Mouse (Mus musculus) lung, embryonic 15.5 days (tissue): ENCODE data around the gene Fgfr2. TPM values are rescaled to one million over a fixed set of nuclear protein-coding genes. Genes with fewer than 3 reads are reported as not detected.

Source experiments
- ATAC-seq: fragments of 200-750 bp; cut with Nextera tagmentation; 2 replicates; pipeline ENCODE4 v1.8.0; 2017; ENCODE audit warnings: moderate number of reproducible peaks, borderline replicate concordance; ENCODE audit not compliant: low FRiP score, low TSS enrichment; ENCODE audit errors: extremely low read depth
- H3K27ac ChIP-seq: fragments of 300-500 bp; sonication (generic); 2 replicates; pipeline ENCODE4 v1.5.1; 2015; ENCODE audit warnings: moderate library complexity, mild to moderate bottlenecking, inconsistent platforms
- H3K27me3 ChIP-seq: fragments of 300-500 bp; sonication (generic); 2 replicates; pipeline ENCODE4 v1.6.1; 2015; ENCODE audit warnings: inconsistent platforms
- H3K36me3 ChIP-seq: fragments of 300-500 bp; sonication (generic); 2 replicates; pipeline ENCODE4 v1.6.1; 2015; ENCODE audit warnings: inconsistent platforms
- H3K4me1 ChIP-seq: fragments of 300-500 bp; sonication (generic); 2 replicates; pipeline ENCODE4 v1.6.1; 2015; ENCODE audit warnings: inconsistent platforms
- H3K4me2 ChIP-seq: fragments of 300-500 bp; sonication (generic); 2 replicates; pipeline ENCODE4 v1.6.1; 2015; ENCODE audit warnings: inconsistent platforms, mild to moderate bottlenecking, moderate library complexity
- H3K4me3 ChIP-seq: fragments of 300-500 bp; sonication (generic); 2 replicates; pipeline ENCODE4 v1.5.1; 2015; ENCODE audit warnings: mild to moderate bottlenecking, inconsistent platforms
- H3K9ac ChIP-seq: fragments of 300-500 bp; sonication (generic); 2 replicates; pipeline ENCODE4 v1.6.1; 2015; ENCODE audit warnings: inconsistent platforms
- H3K9me3 ChIP-seq: fragments of 300-500 bp; sonication (generic); 2 replicates; pipeline ENCODE4 v1.6.1; 2016; ENCODE audit warnings: inconsistent platforms
- WGBS: fragments of 180-500 bp; shearing (Covaris S2); methylation state at CpG from one replicate; pipeline ENCODE4 v1.1.7; 2015; 5-methylcytosine and 5-hydroxymethylcytosine counted together
- polyA plus RNA-seq: library from polyadenylated mRNA; unstranded; fragments of >200 nt; fragmentation: Nextera tagmentation; extraction: Ambion mirVana; gene quantifications from 2 replicates; pipeline ENCODE4 v1.2.1, GENCODE M21; 2015

Gene Fgfr2
- polyA plus RNA-seq, 1 experiment from 2014 or later, result 160 TPM

GRCm38 (mm10) chr7:132410958-132411357 is 712.2 kb downstream of the Fgfr2 start:
- Histone ChIP-seq H3K9me3 (no peaks in the 10 kb centered on the region), H3K27ac (no peak overlapping the region), H3K9ac (no peak overlapping the region), H3K4me2 (no peak overlapping the region), H3K36me3 (no peaks in the 10 kb centered on the region), H3K4me3 (no peak overlapping the region), H3K27me3 (no peaks in the 10 kb centered on the region), H3K4me1 (no peaks in the 10 kb centered on the region)
- ATAC-seq, result no peak
- WGBS, result 79% methylated on average over 4 of the region's 4 CpGs

- Histone ChIP-seq H3K4me2 (no peak overlapping the region), H3K4me1 (no peaks in the 10 kb centered on the region), H3K9ac (no peak overlapping the region), H3K4me3 (no peak overlapping the region), H3K9me3 (no peaks in the 10 kb centered on the region), H3K27me3 (no peaks in the 10 kb centered on the region), H3K27ac (no peak overlapping the region), H3K36me3 (no peaks in the 10 kb centered on the region)
- no peak for ATAC-seq
- WGBS, result 79% methylated on average over 3 of the region's 3 CpGs
These were observed 713.3 kb downstream of the Fgfr2 start for GRCm38 (mm10) chr7:132409890-132410289.

- no peak for ATAC-seq
- no peak overlapping the region for H3K4me3 ChIP-seq
- no peaks in the 10 kb centered on the region for H3K9me3 ChIP-seq
- no peaks in the 10 kb centered on the region for H3K4me1 ChIP-seq
- no peaks in the 10 kb centered on the region for H3K27me3 ChIP-seq
- H3K4me2 ChIP-seq, result no peak overlapping the region
- WGBS, result 56% methylated on average over 10 of the region's 10 CpGs
- no peak overlapping the region for H3K27ac ChIP-seq
- H3K36me3 ChIP-seq, result no peaks in the 10 kb centered on the region
- no peak overlapping the region for H3K9ac ChIP-seq
These were observed 720.6 kb downstream of the Fgfr2 start for GRCm38 (mm10) chr7:132402377-132403084.

- no peak overlapping the region for H3K27ac ChIP-seq
- ATAC-seq, result peak; percentile 85; the same call in 1 of the 2 replicates
- 43% methylated on average over 3 of the region's 3 CpGs for WGBS
These were observed 724.7 kb downstream of the Fgfr2 start for GRCm38 (mm10) chr7:132398487-132398886.

GRCm38 (mm10) chr7:132396661-132397322 is 726.4 kb downstream of the Fgfr2 start:
- Histone ChIP-seq H3K36me3 (no peaks in the 10 kb centered on the region), H3K9me3 (no peaks in the 10 kb centered on the region), H3K27me3 (no peaks in the 10 kb centered on the region), H3K27ac (no peak overlapping the region), H3K9ac (no peak overlapping the region), H3K4me3 (no peak overlapping the region), H3K4me1 (no peaks in the 10 kb centered on the region), H3K4me2 (no peak overlapping the region)
- ATAC-seq, result no peak
- WGBS, result 54% methylated on average over 7 of the region's 7 CpGs

More at GRCm38 (mm10) chr7:132398487-132398886, 724.7 kb downstream of the Fgfr2 start:
- H3K4me3 ChIP-seq, result no peak overlapping the region
- H3K36me3 ChIP-seq, result no peaks in the 10 kb centered on the region
- no peak overlapping the region for H3K4me2 ChIP-seq
- H3K9me3 ChIP-seq, result no peaks in the 10 kb centered on the region
- H3K27me3 ChIP-seq, result no peaks in the 10 kb centered on the region
- no peak overlapping the region for H3K9ac ChIP-seq
- H3K4me1 ChIP-seq, result no peaks in the 10 kb centered on the region

GRCm38 (mm10) chr7:132393582-132394175 is 729.5 kb downstream of the Fgfr2 start:
- Histone ChIP-seq H3K4me3 (no peak overlapping the region), H3K27ac (no peak overlapping the region), H3K9me3 (no peaks in the 10 kb centered on the region), H3K9ac (no peak overlapping the region), H3K4me2 (no peak overlapping the region), H3K4me1 (peaks cover 4% of the 10 kb centered on the region), H3K36me3 (no peaks in the 10 kb centered on the region), H3K27me3 (no peaks in the 10 kb centered on the region)
- ATAC-seq, result no peak

GRCm38 (mm10) chr7:132393014-132393406 is 730.1 kb downstream of the Fgfr2 start:
- Histone ChIP-seq H3K9me3 (no peaks in the 10 kb centered on the region), H3K36me3 (no peaks in the 10 kb centered on the region), H3K4me2 (no peak overlapping the region), H3K4me1 (peaks cover 4% of the 10 kb centered on the region), H3K27me3 (no peaks in the 10 kb centered on the region), H3K27ac (no peak overlapping the region), H3K4me3 (no peak overlapping the region), H3K9ac (no peak overlapping the region)
- WGBS, result 63% methylated on average over 5 of the region's 5 CpGs
- no peak for ATAC-seq

GRCm38 (mm10) chr7:132392233-132393013 is 730.7 kb downstream of the Fgfr2 start:
- ATAC-seq, result no peak
- Histone ChIP-seq H3K4me2 (no peak overlapping the region), H3K36me3 (no peaks in the 10 kb centered on the region), H3K4me3 (no peak overlapping the region), H3K9ac (no peak overlapping the region), H3K4me1 (peaks cover 4% of the 10 kb centered on the region), H3K27me3 (no peaks in the 10 kb centered on the region), H3K9me3 (no peaks in the 10 kb centered on the region), H3K27ac (no peak overlapping the region)
- WGBS, result 49% methylated on average over 13 of the region's 13 CpGs

GRCm38 (mm10) chr7:132389473-132389872 is 733.7 kb downstream of the Fgfr2 start:
- Histone ChIP-seq H3K4me3 (no peak overlapping the region), H3K9ac (no peak overlapping the region), H3K4me2 (no peak overlapping the region), H3K36me3 (no peaks in the 10 kb centered on the region), H3K27me3 (no peaks in the 10 kb centered on the region), H3K9me3 (no peaks in the 10 kb centered on the region), H3K27ac (no peak overlapping the region), H3K4me1 (peaks cover 4% of the 10 kb centered on the region)
- WGBS, result 49% methylated on average over 7 of the region's 7 CpGs
- ATAC-seq, result no peak

GRCm38 (mm10) chr7:132387507-132387906 is 735.6 kb downstream of the Fgfr2 start:
- H3K27ac ChIP-seq, result no peak overlapping the region
- H3K9ac ChIP-seq, result no peak overlapping the region
- H3K27me3 ChIP-seq, result no peaks in the 10 kb centered on the region
- 49% methylated on average over 5 of the region's 5 CpGs for WGBS
- H3K36me3 ChIP-seq, result no peaks in the 10 kb centered on the region
- no peak overlapping the region for H3K4me2 ChIP-seq
- H3K4me1 ChIP-seq, result peaks cover 4% of the 10 kb centered on the region
- ATAC-seq, result no peak
- no peaks in the 10 kb centered on the region for H3K9me3 ChIP-seq
- H3K4me3 ChIP-seq, result no peak overlapping the region

- no peak overlapping the region for H3K9ac ChIP-seq
- WGBS, result 21% methylated on average over 8 of the region's 8 CpGs
These were observed 736.8 kb downstream of the Fgfr2 start for GRCm38 (mm10) chr7:132386316-132386715.

More at GRCm38 (mm10) chr7:132386316-132386715, 736.8 kb downstream of the Fgfr2 start:
- Histone ChIP-seq H3K27me3 (no peaks in the 10 kb centered on the region), H3K27ac (no peak overlapping the region), H3K4me3 (no peak overlapping the region), H3K4me2 (no peak overlapping the region), H3K36me3 (no peaks in the 10 kb centered on the region), H3K4me1 (peaks cover 4% of the 10 kb centered on the region), H3K9me3 (no peaks in the 10 kb centered on the region)
- ATAC-seq, result no peak
